Mouse (Mus musculus): ENCODE results near the gene Zfp652. TPM values are rescaled to one million over a fixed set of nuclear protein-coding genes. Genes with fewer than 3 reads are reported as not detected.

Zfp652 gene
- polyA plus RNA-seq, 1 experiment from 2014 or later, result 24.1 TPM

- peaks cover 79% of the 10 kb centered on the region for H3K4me1 ChIP-seq
- 14% methylated on average over 15 of the region's 15 CpGs for WGBS
- H3K9me3 ChIP-seq, result no peaks in the 10 kb centered on the region
- no peaks in the 10 kb centered on the region for H3K36me3 ChIP-seq
- peak overlapping the region; percentile 27 for H3K27ac ChIP-seq
- no peak overlapping the region for H3K9ac ChIP-seq
- no peak overlapping the region for H3K4me3 ChIP-seq
- peaks cover 52% of the 10 kb centered on the region for H3K27me3 ChIP-seq
- peak overlapping the region; percentile 42; the same call in 1 of the 2 replicates for H3K4me2 ChIP-seq
- ATAC-seq (ENCODE audit: borderline replicate concordance, extremely low read depth, low FRiP score, low TSS enrichment), result no peak
Observed at GRCm38 (mm10) chr11:95834742-95835710, 122.6 kb downstream of the Zfp652 start.

DNA sequence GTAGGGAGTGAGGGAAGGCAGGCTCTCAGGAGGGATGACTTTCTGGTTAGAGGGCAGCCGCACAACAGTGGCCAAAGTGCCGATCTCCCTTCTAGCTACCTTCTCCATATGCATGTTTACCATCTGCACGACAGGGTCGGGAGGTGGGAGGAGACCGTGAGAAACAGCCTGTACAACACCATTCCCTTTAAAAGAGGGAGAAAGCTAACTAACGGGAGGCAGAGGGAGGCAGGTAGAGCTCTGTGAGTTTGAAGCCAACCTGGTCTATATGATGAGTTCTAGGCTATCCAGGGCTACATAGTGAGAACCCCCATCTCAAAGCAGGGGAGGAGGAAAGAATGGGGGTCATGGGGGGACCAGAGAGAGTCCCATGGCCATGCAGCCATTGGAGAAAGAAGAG lies 123.4 kb downstream of the Zfp652 start:
- WGBS, result 30% methylated on average over 6 of the region's 6 CpGs
- H3K27ac ChIP-seq, result peak overlapping the region; percentile 27
- H3K4me2 ChIP-seq, result 0 out of 2 replicates have a peak overlapping the region, but pooled peaks have one; percentile 8
- peaks cover 44% of the 10 kb centered on the region for H3K27me3 ChIP-seq
- H3K4me1 ChIP-seq, result peaks cover 71% of the 10 kb centered on the region
- H3K9ac ChIP-seq, result no peak overlapping the region
- ATAC-seq (ENCODE audit: borderline replicate concordance, extremely low read depth, low FRiP score, low TSS enrichment), result no peak
- no peaks in the 10 kb centered on the region for H3K36me3 ChIP-seq
- no peaks in the 10 kb centered on the region for H3K9me3 ChIP-seq
- no peak overlapping the region for H3K4me3 ChIP-seq

DNA sequence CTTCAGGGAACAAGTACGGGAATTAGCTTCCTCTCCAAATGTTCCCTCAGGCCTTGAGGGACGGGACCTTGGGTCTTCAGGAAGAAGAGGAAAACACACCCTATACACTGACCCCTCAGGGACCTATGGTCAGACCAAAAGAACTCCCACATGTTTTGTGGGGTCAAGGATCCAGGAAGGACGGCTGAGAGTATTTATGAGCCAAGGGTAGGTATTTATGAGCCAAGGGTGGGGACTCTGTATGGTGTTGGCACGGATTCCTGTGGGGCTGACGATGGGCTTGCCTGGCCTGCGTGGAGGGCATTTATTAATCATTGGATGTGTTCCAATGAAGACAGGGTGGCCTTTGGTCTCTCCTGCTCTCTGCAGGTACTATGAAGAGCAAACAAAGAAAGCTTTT lies 124.0 kb downstream of the Zfp652 start:
- Histone ChIP-seq H3K4me1 (peaks cover 65% of the 10 kb centered on the region), H3K4me2 (peak overlapping the region; percentile 40; the same call in 1 of the 2 replicates), H3K4me3 (no peak overlapping the region), H3K9me3 (no peaks in the 10 kb centered on the region), H3K36me3 (no peaks in the 10 kb centered on the region), H3K27ac (peak overlapping the region; percentile 78), H3K9ac (no peak overlapping the region), H3K27me3 (peaks cover 38% of the 10 kb centered on the region)
- ATAC-seq (ENCODE audit: borderline replicate concordance, extremely low read depth, low FRiP score, low TSS enrichment), result no peak
- WGBS, result 42% methylated on average over 6 of the region's 6 CpGs

DNA sequence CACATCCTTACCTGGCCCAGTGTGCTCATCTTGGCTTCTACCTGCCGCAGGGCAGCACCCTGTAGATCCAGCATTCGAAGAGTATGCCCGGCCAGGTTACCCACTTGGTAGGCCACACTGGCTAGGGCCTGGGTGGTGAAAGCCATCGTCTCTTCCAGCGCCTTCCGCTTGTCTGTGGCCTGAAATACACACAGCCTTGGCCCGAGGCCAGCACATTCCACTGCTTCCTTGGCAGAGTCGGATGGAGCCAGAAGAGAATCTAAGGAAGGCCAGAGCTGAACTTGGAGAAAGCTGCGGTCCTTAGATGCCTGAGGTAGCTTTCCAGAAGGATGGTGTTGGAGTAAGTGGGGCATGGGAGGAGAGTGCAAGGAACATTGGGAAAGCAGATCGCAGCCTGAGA lies 124.6 kb downstream of the Zfp652 start, which contains the start of gene Gngt2:
TSS of gene Gngt2 (plus strand) at position 158 of the 400 bp plus-strand sequence.
- WGBS, result 14% methylated on average over 10 of the region's 10 CpGs
- ATAC-seq (ENCODE audit: borderline replicate concordance, extremely low read depth, low FRiP score, low TSS enrichment), result 0 out of 2 replicates have a peak, but pooled peaks have one; percentile 47
- H3K36me3 ChIP-seq, result no peaks in the 10 kb centered on the region
- no peak within 1 kb of the TSS for H3K9ac ChIP-seq
- H3K4me1 ChIP-seq, result peaks cover 60% of the 10 kb centered on the region
- no peaks in the 10 kb centered on the region for H3K9me3 ChIP-seq
- H3K27ac ChIP-seq, result peak within 1 kb of the TSS; percentile 78
- H3K27me3 ChIP-seq, result peaks cover 32% of the 10 kb centered on the region
- H3K4me3 ChIP-seq, result no peak within 1 kb of the TSS
- H3K4me2 ChIP-seq, result peak within 1 kb of the TSS; percentile 40

DNA sequence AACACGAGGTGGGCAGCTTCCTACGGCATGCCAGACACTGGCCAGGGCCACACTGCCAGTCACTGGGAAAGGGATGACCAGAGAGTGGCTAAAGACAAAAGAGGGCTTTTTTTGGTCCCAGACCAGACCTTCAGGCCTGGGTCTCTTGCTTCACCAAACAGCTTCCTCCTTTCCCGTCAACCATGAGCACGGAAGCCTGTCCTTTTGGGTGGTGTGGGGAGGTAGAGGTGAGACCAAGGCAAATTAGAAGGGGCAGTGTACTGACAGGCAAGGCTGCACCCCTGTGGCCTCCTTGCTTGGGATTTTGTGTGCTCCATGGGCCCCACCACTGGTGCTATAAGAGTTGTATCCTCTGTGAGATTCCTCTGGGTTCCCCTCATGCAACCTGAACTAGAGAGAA lies 126.1 kb downstream of the Zfp652 start:
- Histone ChIP-seq H3K36me3 (no peaks in the 10 kb centered on the region), H3K27ac (no peak overlapping the region), H3K4me3 (no peak overlapping the region), H3K27me3 (peaks cover 16% of the 10 kb centered on the region), H3K9ac (no peak overlapping the region), H3K4me1 (peaks cover 53% of the 10 kb centered on the region), H3K9me3 (no peaks in the 10 kb centered on the region), H3K4me2 (no peak overlapping the region)
- WGBS, result 66% methylated on average over 4 of the region's 4 CpGs
- ATAC-seq (ENCODE audit: borderline replicate concordance, extremely low read depth, low FRiP score, low TSS enrichment), result no peak

- Histone ChIP-seq H3K4me3 (no peak overlapping the region), H3K27me3 (peaks cover 10% of the 10 kb centered on the region), H3K9me3 (no peaks in the 10 kb centered on the region), H3K36me3 (no peaks in the 10 kb centered on the region), H3K4me2 (peak overlapping the region; percentile 15; the same call in 1 of the 2 replicates), H3K27ac (no peak overlapping the region), H3K9ac (no peak overlapping the region), H3K4me1 (peaks cover 46% of the 10 kb centered on the region)
- no peak for ATAC-seq (ENCODE audit: borderline replicate concordance, extremely low read depth, low FRiP score, low TSS enrichment)
- WGBS, result 66% methylated on average over 8 of the region's 8 CpGs
Observed at GRCm38 (mm10) chr11:95838999-95839868, 126.8 kb downstream of the Zfp652 start.

- Histone ChIP-seq H3K27me3 (no peaks in the 10 kb centered on the region), H3K4me3 (peak overlapping the region; percentile 36), H3K4me2 (peak overlapping the region; percentile 44), H3K9ac (no peak overlapping the region), H3K27ac (peak overlapping the region; percentile 53; the same call in 1 of the 2 replicates), H3K9me3 (no peaks in the 10 kb centered on the region), H3K4me1 (peaks cover 30% of the 10 kb centered on the region), H3K36me3 (no peaks in the 10 kb centered on the region)
- ATAC-seq (ENCODE audit: borderline replicate concordance, extremely low read depth, low FRiP score, low TSS enrichment), result no peak
- WGBS, result 66% methylated on average over 5 of the region's 5 CpGs
Observed at GRCm38 (mm10) chr11:95840694-95841497, 128.4 kb downstream of the Zfp652 start.

DNA sequence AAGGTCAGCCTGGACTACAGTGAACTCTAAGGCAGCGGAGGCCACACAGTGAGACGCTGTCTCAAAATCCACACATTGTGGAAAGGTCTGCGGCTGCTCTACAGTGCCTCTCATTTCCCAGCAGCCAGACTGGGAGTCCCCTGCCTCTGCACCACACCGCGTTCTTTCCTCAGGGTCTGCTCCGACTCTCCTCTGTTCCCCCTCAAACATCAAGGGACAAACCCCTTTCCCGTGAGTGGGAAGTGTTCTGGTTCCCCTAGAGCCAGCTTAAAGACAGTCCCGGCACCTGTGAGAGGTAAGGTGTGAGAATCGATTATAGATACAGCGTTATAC lies 129.0 kb downstream of the Zfp652 start:
- 54% methylated on average over 10 of the region's 10 CpGs for WGBS
- peak overlapping the region; percentile 26; the same call in 1 of the 2 replicates for H3K9ac ChIP-seq
- H3K4me1 ChIP-seq, result peaks cover 24% of the 10 kb centered on the region
- ATAC-seq (ENCODE audit: borderline replicate concordance, extremely low read depth, low FRiP score, low TSS enrichment), result no peak
- peak overlapping the region; percentile 44 for H3K4me2 ChIP-seq
- H3K36me3 ChIP-seq, result no peaks in the 10 kb centered on the region
- no peaks in the 10 kb centered on the region for H3K9me3 ChIP-seq
- peak overlapping the region; percentile 36 for H3K4me3 ChIP-seq
- H3K27ac ChIP-seq, result peak overlapping the region; percentile 53
- H3K27me3 ChIP-seq, result no peaks in the 10 kb centered on the region

DNA sequence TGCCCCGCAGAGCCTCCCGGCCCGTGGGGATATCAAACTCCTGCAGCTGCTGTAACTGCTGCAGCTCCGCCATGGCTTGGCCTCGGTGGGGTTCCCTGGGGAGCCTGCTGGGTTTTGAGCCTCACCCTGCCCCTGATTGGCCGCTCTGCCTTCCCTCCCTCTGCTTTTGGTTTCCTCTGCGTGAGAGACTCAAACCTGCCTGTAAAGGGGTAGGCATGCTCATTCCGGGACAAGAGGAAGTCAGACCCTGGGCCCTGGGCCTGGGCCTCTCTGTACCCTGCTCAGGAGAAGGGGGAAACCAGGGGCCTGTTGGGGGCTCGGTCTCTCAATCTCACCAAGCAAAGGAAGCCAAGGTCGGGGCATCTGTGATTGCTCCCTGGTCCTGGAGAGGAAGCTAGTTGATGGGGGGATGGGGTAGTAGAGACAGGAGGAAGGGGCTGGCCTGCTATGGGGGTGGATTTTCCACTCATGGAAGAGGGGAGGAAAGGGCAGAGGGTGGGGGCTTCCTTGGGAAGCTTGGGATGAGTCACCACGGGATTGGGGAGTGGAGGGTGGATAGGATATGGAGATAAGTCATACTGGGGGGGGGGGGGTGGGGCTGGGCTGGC lies 129.7 kb downstream of the Zfp652 start, which contains the start of gene Abi3:
TSS of gene Abi3 (minus strand) at position 403 of the 608 bp plus-strand sequence.
- ATAC-seq (ENCODE audit: borderline replicate concordance, extremely low read depth, low FRiP score, low TSS enrichment), result peak; percentile 71
- Histone ChIP-seq H3K27me3 (no peaks in the 10 kb centered on the region), H3K4me1 (peaks cover 17% of the 10 kb centered on the region), H3K4me3 (peak within 1 kb of the TSS; percentile 36), H3K4me2 (peak within 1 kb of the TSS; percentile 44), H3K9ac (peak within 1 kb of the TSS; percentile 26), H3K27ac (peak within 1 kb of the TSS; percentile 83), H3K9me3 (no peaks in the 10 kb centered on the region), H3K36me3 (no peaks in the 10 kb centered on the region)
- 19% methylated on average over 11 of the region's 11 CpGs for WGBS

DNA sequence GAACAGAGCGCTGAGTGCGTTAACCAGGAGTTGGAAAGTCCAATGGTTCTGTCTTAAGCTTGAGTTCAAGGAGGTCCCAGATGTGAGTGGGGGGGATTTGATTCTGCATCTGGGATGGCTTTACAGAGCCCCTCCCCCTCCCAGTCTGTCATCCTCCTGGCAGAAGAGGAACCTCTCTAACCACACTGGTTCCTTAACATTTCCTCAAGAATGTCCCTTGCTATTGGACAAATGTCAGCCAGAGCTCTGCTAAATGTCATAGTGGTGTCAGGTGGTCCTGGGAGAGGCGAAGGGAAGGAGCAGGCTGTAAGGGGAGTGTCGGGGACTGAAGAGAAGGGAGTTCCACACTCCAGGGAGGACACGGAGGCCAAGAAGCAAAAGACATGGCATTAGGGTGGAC lies 130.5 kb downstream of the Zfp652 start:
- H3K27me3 ChIP-seq, result no peaks in the 10 kb centered on the region
- H3K36me3 ChIP-seq, result no peaks in the 10 kb centered on the region
- H3K4me3 ChIP-seq, result 0 out of 2 replicates have a peak overlapping the region, but pooled peaks have one; percentile 6
- H3K4me2 ChIP-seq, result peak overlapping the region; percentile 38
- peaks cover 9% of the 10 kb centered on the region for H3K4me1 ChIP-seq
- H3K27ac ChIP-seq, result peak overlapping the region; percentile 68
- WGBS, result 63% methylated on average over 5 of the region's 5 CpGs
- no peaks in the 10 kb centered on the region for H3K9me3 ChIP-seq
- no peak overlapping the region for H3K9ac ChIP-seq
- no peak for ATAC-seq (ENCODE audit: borderline replicate concordance, extremely low read depth, low FRiP score, low TSS enrichment)

Data from lung, embryonic 15.5 days (tissue).